Mouse (Mus musculus) CD4-positive, CD25-positive, alpha-beta regulatory T cell (primary cell): ENCODE results near the gene Ccdc65. TPM values are rescaled to one million over a fixed set of nuclear protein-coding genes. Genes with fewer than 3 reads are reported as not detected.

Experiments
- polyA plus RNA-seq: library from polyadenylated mRNA; unstranded; fragments of 100-300 nt; shearing (Covaris generic); gene quantifications from one replicate; pipeline ENCODE4 v1.2.1, GENCODE M21; 2017

Ccdc65 gene
- not detected for polyA plus RNA-seq

GRCm38 (mm10) chr15:98707766-98708372 lies at the start of gene Ccdc65:
TSS of gene Ccdc65 (plus strand) at chr15:98708207.

DNA sequence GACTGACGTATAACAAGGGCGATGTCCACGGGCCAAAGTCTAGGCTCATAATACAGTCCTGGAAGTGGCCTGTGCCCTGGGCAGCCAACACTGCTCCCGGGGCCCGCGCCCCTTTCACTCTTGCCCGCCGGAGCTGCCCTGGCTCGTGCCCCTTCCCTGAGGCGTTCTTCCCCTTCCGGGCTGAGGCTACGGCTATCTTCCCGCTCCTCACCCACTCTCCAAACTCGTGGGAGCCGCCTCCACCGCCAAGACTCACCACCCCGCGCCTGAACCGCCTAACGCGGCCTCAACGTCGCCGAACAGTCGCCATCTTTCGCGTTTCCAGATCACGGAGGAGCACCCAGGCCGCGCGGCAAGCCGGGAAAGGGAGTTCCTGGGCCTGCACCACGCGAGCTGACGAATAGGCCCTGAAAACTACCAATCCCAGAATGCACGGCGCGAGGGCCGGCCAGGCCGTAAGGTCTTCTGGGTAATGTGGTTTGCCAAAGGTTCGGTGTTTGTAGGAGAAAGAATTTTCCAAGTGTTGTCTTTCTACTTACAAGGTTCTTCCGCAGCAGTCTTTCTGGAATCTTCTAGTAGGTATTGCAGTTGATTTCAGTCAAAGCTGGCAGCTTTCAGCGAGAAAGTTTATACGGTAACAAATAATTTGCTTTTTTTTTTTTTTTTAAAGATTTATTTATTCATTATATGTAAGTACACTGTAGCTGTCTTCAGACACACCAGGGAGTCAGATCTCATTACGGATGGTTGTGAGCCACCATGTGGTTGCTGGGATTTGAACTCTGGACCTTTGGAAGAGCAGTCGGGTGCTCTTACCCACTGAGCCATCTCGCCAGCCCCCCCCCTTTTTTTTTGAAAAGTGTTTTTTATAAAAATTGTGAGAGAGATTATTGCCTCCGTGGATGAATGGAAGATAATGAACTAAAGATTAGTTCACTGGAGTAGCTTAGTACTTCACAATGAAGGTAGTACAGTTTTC lies 45.2 kb upstream of the Ccdc65 start, which contains the start of gene Ddx23:
Gene Ddx23, minus strand, starts transcription at position 328 of the 979 bp plus-strand sequence.

GRCm38 (mm10) chr15:98676940-98677728 lies 30.9 kb upstream of the Ccdc65 start, which contains the start of gene Rnd1:
TSS of gene Rnd1 (minus strand) at chr15:98677461.

DNA sequence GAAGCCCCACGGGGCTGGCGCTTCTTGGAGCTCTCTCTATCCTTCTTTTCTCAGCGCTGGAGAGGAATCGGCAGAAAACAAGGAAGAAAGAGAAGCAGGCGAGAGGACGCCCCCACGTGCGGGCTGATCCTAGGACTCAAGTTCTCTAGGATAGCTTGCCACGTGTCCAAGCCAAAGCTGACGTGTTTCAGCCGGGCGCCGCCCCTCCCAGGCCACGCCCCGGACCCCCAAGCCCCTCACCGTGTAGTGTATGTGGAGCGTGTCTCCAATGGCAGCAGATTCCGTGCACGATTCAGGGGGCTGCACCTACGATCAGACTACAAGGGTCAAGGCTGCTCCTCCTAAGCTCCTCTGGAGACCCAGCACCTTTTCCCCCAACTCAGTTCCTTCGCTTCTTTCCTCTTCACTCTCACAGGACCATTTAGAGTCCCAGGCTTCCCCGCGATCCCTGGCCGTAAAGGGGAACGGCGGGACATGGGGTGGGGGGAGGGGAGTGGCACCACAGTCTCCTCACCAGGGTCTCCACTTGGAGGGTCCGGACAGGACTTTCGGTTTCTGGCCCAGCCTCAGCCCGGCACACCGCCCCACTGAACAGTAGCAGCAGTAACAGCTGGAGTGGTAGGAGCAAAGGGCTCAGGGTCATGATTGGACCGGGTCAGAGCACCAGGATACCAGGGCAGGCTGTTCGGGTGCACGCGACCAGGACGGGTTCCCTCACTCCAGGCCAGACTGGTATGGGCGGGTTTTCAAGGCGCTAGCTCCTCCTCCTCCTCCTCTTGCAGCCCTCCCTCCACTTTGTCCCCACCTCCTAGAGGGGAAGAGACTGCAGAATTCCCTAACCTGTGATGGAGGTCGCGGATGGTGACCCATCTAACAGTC lies 19.7 kb downstream of the Ccdc65 start, which contains the start of gene Fkbp11:
Gene Fkbp11, minus strand, starts transcription at position 756 of the 879 bp plus-strand sequence.

GRCm38 (mm10) chr15:98762670-98763529 lies 54.9 kb downstream of the Ccdc65 start, which contains the start of gene Arf3:
TSS of gene Arf3 (minus strand) at chr15:98763214.

Other genes with a start within 250 kb of the Ccdc65 start
- gene OR5BS1P, start 238.3 kb upstream of the Ccdc65 start, polyA plus RNA-seq, result not detected
- gene Lalba, start 225.5 kb upstream of the Ccdc65 start, polyA plus RNA-seq, result 0.24 TPM
- 0.11 TPM for gene Olfr279, start 215.8 kb upstream of the Ccdc65 start, polyA plus RNA-seq
- 113 TPM for gene Kansl2, start 173.9 kb upstream of the Ccdc65 start, polyA plus RNA-seq
- gene Ccnt1, start 137.3 kb upstream of the Ccdc65 start, polyA plus RNA-seq, result 64.4 TPM
- gene 4930415O20Rik, start 137.2 kb upstream of the Ccdc65 start, polyA plus RNA-seq, result not detected
- gene Adcy6, start 98.1 kb upstream of the Ccdc65 start, polyA plus RNA-seq, result 5.2 TPM
- 0.71 TPM for gene Cacnb3, start 77.4 kb upstream of the Ccdc65 start, polyA plus RNA-seq
- gene Ddx23, start 45.3 kb upstream of the Ccdc65 start, polyA plus RNA-seq, result 21.9 TPM
- gene Rnd1, start 30.7 kb upstream of the Ccdc65 start, polyA plus RNA-seq, result 0.87 TPM
- gene Fkbp11, start 20.0 kb downstream of the Ccdc65 start, polyA plus RNA-seq, result 0.74 TPM
- 148 TPM for gene Arf3, start 55.0 kb downstream of the Ccdc65 start, polyA plus RNA-seq
- gene Wnt10b, start 69.9 kb downstream of the Ccdc65 start, polyA plus RNA-seq, result 0.20 TPM
- gene Wnt1, start 81.7 kb downstream of the Ccdc65 start, polyA plus RNA-seq, result not detected
- gene Ddn, start 101.3 kb downstream of the Ccdc65 start, polyA plus RNA-seq, result not detected
- gene Prkag1, start 123.3 kb downstream of the Ccdc65 start, polyA plus RNA-seq, result 129 TPM
- gene Kmt2d, start 163.0 kb downstream of the Ccdc65 start, polyA plus RNA-seq, result 31.2 TPM
- gene Rhebl1, start 186.3 kb downstream of the Ccdc65 start, polyA plus RNA-seq, result 17.2 TPM
- not detected for gene Dhh, start 190.3 kb downstream of the Ccdc65 start, polyA plus RNA-seq
- 70.7 TPM for gene Lmbr1l, start 210.0 kb downstream of the Ccdc65 start, polyA plus RNA-seq
- gene Tuba1b, start 226.4 kb downstream of the Ccdc65 start, polyA plus RNA-seq, result 434 TPM
- not detected for gene Gm49450, start 245.3 kb downstream of the Ccdc65 start, polyA plus RNA-seq
- 182 TPM for gene Tuba1a, start 245.5 kb downstream of the Ccdc65 start, polyA plus RNA-seq